Mouse (Mus musculus): Measurements from ENCODE around the gene Siva1.
A peak's percentile ranks its signal among the peaks of the same experiment; 100 is the strongest.

Siva1 gene

DNA sequence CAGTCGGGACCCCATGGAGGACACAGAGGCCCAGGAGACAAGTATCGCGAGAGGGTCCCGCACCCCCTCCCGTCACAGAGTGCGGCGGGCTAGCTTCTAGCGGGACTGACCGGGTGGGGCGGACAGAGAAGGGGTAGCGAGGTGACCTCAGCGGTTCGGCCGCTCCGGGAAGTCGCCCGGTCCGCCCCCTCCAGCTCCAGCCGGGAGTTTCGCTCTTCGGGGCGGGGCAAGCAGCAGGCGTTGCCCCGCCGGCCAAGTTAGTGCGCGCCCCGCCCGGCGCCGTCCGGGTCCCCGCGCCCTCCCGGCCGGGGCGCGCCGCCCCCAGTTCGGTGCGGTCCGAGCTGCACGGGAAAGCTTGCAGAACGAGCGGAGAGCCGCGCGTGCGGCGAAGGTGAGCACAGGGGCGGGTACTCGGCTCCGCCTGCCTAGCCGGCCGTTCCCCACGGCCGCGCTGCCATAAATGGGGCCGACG, 34.1 kb downstream of the Siva1 start, which contains the start of gene Zbtb42:
Zbtb42 (plus strand) TSS at position 274 of the 472 bp plus-strand sequence.
- no peak for DNase-seq (ENCODE audit: low read depth, low spot score)

DNA sequence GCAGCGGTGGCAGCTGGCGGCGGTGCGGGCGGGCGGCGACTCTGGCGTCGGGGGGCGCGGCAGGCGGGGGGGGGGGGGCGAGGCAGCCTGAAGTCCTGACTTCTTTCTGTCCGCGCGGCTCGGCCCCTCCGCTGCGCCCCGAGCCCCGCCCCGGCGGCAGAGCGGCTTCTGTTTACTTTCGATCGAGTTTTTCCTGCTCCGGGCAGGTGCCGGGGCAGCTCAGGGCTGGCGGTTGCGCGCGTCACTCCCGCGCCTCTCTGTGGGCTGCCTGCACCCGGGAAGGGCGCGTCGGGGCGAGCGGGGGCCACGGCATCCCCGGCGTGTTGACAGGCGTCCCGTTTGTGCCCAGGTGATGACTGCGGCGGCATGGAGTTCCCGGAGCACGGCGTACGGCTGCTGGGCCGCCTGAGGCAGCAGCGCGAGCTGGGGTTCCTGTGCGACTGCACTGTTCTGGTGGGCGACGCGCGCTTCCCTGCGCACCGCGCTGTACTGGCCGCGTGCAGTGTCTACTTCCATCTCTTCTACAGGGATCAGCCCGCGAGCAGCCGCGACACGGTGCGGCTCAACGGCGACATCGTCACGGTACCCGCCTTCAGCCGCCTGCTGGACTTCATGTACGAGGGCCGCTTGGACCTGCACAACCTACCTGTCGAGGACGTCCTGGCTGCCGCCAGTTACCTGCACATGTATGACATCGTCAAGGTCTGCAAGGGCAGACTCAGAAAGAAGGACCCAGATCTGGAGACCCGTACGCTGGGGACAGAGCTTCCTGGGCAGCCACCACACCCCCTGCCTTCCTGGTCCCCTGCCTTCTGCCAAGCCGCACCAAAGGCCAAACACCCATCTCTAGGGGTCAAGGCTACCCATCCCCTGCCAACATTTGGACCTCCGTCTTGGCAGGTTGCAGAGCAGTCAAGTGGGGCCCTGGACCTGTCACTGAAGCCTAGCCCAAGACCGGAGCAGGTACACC, 34.8 kb downstream of the Siva1 start:
- no peak for DNase-seq (ENCODE audit: low read depth, low spot score)

DNA sequence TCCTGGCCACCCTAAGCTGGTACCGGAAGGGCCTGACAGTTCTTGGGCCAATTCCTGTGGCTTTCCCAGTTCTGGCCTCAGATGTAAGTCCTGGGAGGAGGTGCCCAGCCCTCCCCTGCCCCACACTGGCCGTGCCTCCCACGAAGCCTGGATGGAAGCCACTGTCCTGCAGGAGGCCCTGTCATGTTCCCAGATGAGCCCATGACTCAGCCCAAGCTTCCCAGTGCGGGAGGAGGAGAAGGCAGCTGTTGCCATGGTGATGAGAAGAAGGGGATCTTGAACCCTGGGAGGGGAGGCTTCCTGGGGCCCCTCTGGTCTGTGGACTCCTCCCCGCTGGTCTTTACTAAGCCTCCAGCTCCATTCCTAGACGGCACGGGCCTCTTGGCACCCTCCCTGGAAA, 38.9 kb downstream of the Siva1 start:
- DNase-seq (ENCODE audit: low read depth, low spot score), result no peak

DNA sequence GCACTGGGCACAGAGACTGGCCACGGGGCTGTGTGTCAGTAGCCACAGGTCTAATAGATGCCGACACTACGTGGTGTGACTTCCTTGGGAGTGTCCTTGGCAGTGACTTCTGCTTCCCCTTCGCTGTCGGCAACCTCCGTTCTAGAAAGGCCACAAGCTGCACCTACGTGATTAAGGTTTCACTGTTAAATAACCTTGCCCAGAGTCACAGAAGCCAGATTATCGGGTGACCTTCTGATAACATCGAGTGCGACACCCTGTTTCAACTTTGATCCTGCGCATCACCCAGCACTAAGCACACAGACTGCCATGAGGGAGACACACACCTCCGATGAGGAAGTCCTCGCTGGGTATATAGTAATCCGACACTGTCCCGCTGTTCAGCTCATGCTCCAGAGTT, 44.0 kb downstream of the Siva1 start:
- no peak for DNase-seq (ENCODE audit: low read depth, low spot score)

- peak; percentile 96 for DNase-seq (ENCODE audit: low read depth, low spot score)
Measured at GRCm38 (mm10) chr12:112693185-112694126, 49.0 kb downstream of the Siva1 start.

DNA sequence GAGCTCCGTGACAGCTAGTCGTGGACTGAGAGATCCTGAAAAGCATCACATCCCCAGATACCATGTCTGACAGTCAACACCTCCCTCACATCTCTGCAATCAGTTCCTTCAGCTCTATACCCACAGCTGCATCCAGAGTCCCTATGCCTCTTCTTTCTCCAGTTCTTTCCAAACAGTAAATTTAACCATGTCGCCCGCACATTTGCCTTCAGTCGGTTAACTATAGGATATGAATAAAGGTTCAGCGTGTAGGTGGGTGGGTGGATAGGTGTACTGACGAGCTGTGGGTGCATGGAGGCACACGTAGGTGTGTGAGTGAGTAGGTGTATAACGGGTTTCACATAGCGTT, 49.6 kb downstream of the Siva1 start:
- no peak for DNase-seq (ENCODE audit: low read depth, low spot score)

GRCm38 (mm10) chr12:112696806-112697425, 52.4 kb downstream of the Siva1 start:
- no peak for DNase-seq (ENCODE audit: low read depth, low spot score)
